Mouse (Mus musculus) hindbrain, embryonic 12.5 days (tissue): Measurements from ENCODE around the gene Henmt1. TPM values are rescaled to one million over a fixed set of nuclear protein-coding genes. Genes with fewer than 3 reads are reported as not detected.

Source experiments
- ATAC-seq: fragments of 200-750 bp; cut with Nextera tagmentation; 2 replicates; pipeline ENCODE4 v1.8.0; 2017; ENCODE audit warnings: moderate TSS enrichment; ENCODE audit not compliant: low FRiP score
- H3K27ac ChIP-seq: fragments of 300-500 bp; sonication (generic); 2 replicates; pipeline ENCODE4 v1.5.1; 2016; ENCODE audit warnings: mild to moderate bottlenecking
- H3K27me3 ChIP-seq: fragments of 300-500 bp; sonication (generic); 2 replicates; pipeline ENCODE4 v1.6.1; 2016; ENCODE audit warnings: mild to moderate bottlenecking
- H3K36me3 ChIP-seq: fragments of 300-500 bp; sonication (generic); 2 replicates; pipeline ENCODE4 v1.6.1; 2016; ENCODE audit warnings: mild to moderate bottlenecking
- H3K4me1 ChIP-seq: fragments of 300-500 bp; sonication (generic); 2 replicates; pipeline ENCODE4 v1.6.1; 2016
- H3K4me2 ChIP-seq: fragments of 300-500 bp; sonication (generic); replicated peaks from 2 replicates; pipeline ENCODE4 v1.6.1; 2016; ENCODE audit warnings: mild to moderate bottlenecking
- H3K4me3 ChIP-seq: fragments of 300-500 bp; sonication (generic); 2 replicates; pipeline ENCODE4 v1.5.1; 2016; ENCODE audit warnings: mild to moderate bottlenecking
- H3K9ac ChIP-seq: fragments of 300-500 bp; sonication (generic); 2 replicates; pipeline ENCODE4 v1.6.1; 2016; ENCODE audit warnings: mild to moderate bottlenecking, moderate library complexity
- H3K9me3 ChIP-seq: fragments of 300-500 bp; sonication (generic); replicated peaks from 2 replicates; pipeline ENCODE4 v1.6.1; 2016; ENCODE audit warnings: mild to moderate bottlenecking
- WGBS: fragments of 180-500 bp; shearing (Covaris S2); methylation state at CpG from one replicate; pipeline ENCODE4 v1.1.7; 2016; 5-methylcytosine and 5-hydroxymethylcytosine counted together
- polyA plus RNA-seq: library from polyadenylated mRNA; unstranded; fragments of >200 nt; fragmentation: Nextera tagmentation; extraction: Ambion mirVana; gene quantifications from 2 replicates; pipeline ENCODE4 v1.2.1, GENCODE M21; 2016

Gene Henmt1
- polyA plus RNA-seq, 1 experiment from 2014 or later = 1.4 TPM

DNA sequence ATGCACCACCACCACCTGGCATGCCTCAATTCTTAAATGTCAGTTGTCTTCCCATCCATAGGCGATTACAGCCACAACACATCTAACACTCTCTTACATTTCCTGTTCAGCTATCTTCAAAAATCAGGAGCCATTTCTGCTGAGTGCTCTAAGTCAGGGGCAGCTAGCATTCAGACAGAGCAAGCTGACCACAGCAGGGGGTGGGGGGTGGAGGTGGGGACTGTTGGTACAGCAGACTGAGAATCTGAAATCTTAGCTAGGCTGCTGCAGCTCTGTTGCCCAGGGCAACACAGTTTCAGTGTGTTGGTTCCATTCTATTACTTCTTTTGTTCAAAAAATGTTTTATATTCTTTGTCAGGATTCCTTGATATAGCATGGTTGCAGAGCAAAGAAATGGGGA, 46.9 kb downstream of the Henmt1 start:
- Histone ChIP-seq H3K4me3 (no peak overlapping the region), H3K27ac (peak overlapping the region; percentile 57; the same call in 1 of the 2 replicates), H3K4me2 (no peak overlapping the region), H3K36me3 (peaks cover 25% of the 10 kb centered on the region; the same call in 1 of the 2 replicates), H3K27me3 (no peaks in the 10 kb centered on the region), H3K4me1 (peaks cover 6% of the 10 kb centered on the region; the same call in 1 of the 2 replicates), H3K9me3 (no peaks in the 10 kb centered on the region), H3K9ac (no peak overlapping the region)
- WGBS = 97% methylated on average over 1 of the region's 1 CpGs
- peak; percentile 61; the same call in 1 of the 2 replicates for ATAC-seq

DNA sequence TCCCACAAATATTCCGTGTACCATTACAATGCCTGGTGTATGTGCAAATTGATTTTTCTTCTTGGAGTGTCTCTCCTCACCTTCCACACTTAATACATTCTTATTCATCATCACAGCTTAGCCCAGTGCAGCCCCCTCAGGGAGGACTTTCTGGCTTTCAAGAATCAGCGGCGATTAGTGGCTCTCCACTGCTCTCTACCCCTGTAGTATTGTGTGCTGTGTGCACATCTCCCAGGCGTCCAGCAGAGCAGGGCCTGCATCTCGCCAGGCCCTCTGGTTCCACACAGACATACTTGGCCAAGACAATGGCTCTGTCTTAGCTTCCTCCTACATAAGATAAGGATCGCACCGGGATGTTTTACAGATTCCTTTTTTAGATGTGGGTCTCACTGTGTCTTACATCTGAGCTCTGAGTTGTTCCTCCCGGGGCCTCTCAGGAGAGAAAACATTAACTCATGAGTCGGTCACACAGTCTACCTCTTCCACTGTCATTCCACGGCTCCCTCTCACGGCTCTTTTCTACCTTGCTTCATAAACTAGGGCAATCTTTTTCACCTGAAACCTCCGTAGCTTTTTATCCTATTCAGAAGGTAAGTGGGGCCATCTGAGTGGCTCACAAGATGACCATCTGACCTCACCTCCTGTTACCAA, 47.5 kb downstream of the Henmt1 start:
- no peaks in the 10 kb centered on the region for H3K9me3 ChIP-seq
- H3K27me3 ChIP-seq = no peaks in the 10 kb centered on the region
- H3K4me1 ChIP-seq = peaks cover 6% of the 10 kb centered on the region; the same call in 1 of the 2 replicates
- H3K36me3 ChIP-seq = peaks cover 28% of the 10 kb centered on the region; the same call in 1 of the 2 replicates
- no peak overlapping the region for H3K9ac ChIP-seq
- H3K27ac ChIP-seq = peak overlapping the region; percentile 57
- peak; percentile 67 for ATAC-seq
- H3K4me2 ChIP-seq = no peak overlapping the region
- WGBS = 66% methylated on average over 12 of the region's 12 CpGs
- H3K4me3 ChIP-seq = no peak overlapping the region

DNA sequence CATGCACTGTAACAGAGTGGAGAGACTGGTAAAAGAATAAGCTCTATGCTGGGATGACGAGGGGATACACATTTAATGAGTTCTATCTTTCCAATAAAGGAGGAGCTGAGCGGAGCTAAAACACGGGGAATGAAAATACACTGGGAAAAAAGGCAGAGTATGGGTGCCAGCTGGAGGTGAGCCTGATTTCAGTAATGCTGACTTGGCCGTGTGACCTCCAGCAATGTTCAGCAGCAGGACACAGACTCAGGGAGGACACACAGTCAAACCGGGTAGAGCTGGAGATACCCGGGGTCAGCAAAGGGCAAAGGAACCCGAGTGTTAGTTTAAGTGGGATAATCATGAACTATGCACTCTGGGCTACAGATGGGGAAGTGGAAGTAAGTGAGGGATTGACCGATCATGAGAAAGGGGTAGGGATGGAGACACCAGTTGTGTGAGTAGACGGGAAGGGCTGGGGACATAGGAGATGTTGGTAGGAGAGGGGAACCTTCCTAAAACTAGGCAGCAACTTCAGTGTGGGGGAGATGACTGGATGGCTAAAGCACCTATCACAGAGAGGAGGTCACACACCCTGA, 50.4 kb downstream of the Henmt1 start:
- ATAC-seq = no peak
- Histone ChIP-seq H3K4me2 (no peak overlapping the region), H3K4me3 (no peak overlapping the region), H3K9ac (no peak overlapping the region), H3K27ac (no peak overlapping the region), H3K9me3 (no peaks in the 10 kb centered on the region), H3K4me1 (peaks cover 6% of the 10 kb centered on the region; the same call in 1 of the 2 replicates), H3K27me3 (no peaks in the 10 kb centered on the region), H3K36me3 (peaks cover 27% of the 10 kb centered on the region; the same call in 1 of the 2 replicates)
- WGBS = 82% methylated on average over 9 of the region's 9 CpGs

DNA sequence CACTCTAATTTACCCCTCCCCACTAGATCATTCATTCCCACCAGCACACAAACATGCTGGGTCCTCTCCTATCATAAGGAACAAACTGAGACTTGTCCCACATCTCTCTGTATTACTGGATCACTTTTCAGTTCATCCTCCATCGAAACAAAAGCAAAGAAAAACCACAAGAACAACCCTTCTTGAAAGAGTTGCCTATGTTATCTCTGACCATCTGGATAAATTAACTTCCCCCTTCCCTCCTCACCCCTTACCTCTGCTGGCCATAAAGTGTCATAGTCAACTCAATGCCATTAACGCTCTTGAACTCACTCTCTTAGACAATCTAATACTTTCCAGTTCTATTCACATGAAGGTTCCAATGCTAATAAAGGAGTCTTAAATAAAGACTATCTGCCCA, 54.8 kb downstream of the Henmt1 start:
- Histone ChIP-seq H3K9me3 (no peaks in the 10 kb centered on the region), H3K27ac (no peak overlapping the region), H3K27me3 (no peaks in the 10 kb centered on the region), H3K9ac (no peak overlapping the region), H3K4me3 (no peak overlapping the region), H3K36me3 (peaks cover 25% of the 10 kb centered on the region; the same call in 1 of the 2 replicates), H3K4me2 (no peak overlapping the region), H3K4me1 (no peaks in the 10 kb centered on the region)
- 87% methylated on average over 2 of the region's 2 CpGs for WGBS
- ATAC-seq = no peak

DNA sequence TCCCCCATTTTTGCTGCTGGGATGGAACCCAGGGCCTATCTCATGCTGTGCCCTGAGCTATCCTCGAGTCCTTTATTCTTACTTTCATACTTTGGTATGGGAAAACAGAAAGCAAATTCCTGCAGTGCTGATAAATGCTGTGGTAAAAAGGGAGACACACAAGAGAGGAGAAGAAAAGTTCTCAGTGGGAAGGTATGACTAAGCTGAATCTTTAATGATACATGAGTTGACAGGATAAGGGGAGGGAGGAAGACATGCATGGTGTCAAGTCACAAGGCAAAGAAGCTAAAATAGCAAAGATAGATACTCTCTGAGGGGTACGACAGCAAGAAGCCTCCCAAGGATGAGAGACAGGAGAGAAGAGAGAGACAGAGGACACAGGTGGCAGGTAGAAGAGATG, 55.7 kb downstream of the Henmt1 start:
- WGBS = 86% methylated on average over 2 of the region's 2 CpGs
- Histone ChIP-seq H3K4me3 (no peak overlapping the region), H3K9ac (no peak overlapping the region), H3K4me1 (no peaks in the 10 kb centered on the region), H3K27ac (no peak overlapping the region), H3K9me3 (no peaks in the 10 kb centered on the region), H3K36me3 (peaks cover 19% of the 10 kb centered on the region; the same call in 1 of the 2 replicates), H3K4me2 (no peak overlapping the region), H3K27me3 (no peaks in the 10 kb centered on the region)
- ATAC-seq = no peak

DNA sequence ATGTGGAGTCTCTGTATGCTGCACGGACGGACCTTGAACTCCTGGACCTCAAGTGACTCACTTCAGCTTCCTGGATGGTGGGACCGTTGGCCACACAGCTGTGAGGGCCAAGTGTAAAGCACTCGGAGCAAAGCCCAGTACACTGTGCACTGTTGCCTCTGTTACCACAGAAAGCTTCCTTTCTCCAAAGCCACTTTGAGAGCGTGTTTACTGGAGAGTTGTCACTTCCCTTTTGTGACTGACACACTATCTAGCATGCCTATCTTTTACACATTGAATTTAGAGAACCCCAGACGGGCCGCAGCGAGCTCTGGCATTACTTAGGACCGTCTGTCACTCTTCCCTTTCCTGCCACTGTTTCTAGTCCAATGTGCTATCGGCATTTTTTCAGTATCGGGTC, 57.6 kb downstream of the Henmt1 start:
- no peaks in the 10 kb centered on the region for H3K9me3 ChIP-seq
- H3K4me3 ChIP-seq = no peak overlapping the region
- no peak for ATAC-seq
- H3K4me1 ChIP-seq = no peaks in the 10 kb centered on the region
- 86% methylated on average over 11 of the region's 11 CpGs for WGBS
- H3K36me3 ChIP-seq = peaks cover 11% of the 10 kb centered on the region
- no peak overlapping the region for H3K27ac ChIP-seq
- no peak overlapping the region for H3K9ac ChIP-seq
- no peaks in the 10 kb centered on the region for H3K27me3 ChIP-seq
- H3K4me2 ChIP-seq = no peak overlapping the region

DNA sequence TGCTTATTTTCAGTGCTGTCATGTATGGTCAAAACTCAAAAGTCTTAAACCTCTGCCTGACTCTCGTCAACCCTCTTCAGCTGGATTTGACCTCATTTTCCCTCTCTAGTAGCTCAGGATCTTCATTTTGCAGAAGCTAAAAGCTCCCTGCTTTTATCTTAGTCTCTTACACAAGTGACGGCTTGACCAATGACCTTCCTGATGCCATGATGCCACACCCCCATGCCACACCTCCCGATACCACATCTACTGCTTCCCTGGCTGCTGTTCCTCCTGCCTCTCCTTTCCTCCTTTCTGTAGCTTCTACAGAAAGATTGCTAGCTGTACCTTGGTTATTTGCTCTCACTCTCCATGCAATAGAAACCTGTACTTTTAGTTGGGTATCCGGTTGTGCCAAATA, 58.1 kb downstream of the Henmt1 start:
- Histone ChIP-seq H3K9ac (no peak overlapping the region), H3K4me1 (no peaks in the 10 kb centered on the region), H3K4me2 (no peak overlapping the region), H3K9me3 (no peaks in the 10 kb centered on the region), H3K36me3 (peaks cover 7% of the 10 kb centered on the region), H3K27ac (no peak overlapping the region), H3K27me3 (no peaks in the 10 kb centered on the region), H3K4me3 (no peak overlapping the region)
- 72% methylated on average over 4 of the region's 4 CpGs for WGBS
- no peak for ATAC-seq

DNA sequence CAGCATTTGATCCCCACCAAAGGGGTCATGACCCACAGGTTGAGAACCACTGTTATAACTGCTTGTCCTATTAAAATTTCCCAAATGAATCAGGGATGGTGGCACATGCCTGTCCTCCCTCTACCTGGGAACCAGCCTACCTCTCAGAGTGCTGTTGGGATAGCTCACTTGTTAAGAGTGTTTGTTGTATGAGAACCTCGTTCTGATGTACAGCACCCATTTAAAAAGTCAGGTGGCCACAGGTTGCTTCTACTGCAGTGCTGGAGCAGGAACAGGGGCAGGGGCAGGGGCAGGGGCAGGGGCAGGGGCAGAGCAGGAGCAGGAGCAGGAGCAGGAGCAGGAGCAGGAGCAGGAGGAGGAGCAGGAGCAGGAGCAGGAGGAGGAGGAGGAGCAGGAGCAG, 59.5 kb downstream of the Henmt1 start:
- no peak overlapping the region for H3K27ac ChIP-seq
- H3K4me2 ChIP-seq = no peak overlapping the region
- H3K9ac ChIP-seq = no peak overlapping the region
- H3K36me3 ChIP-seq = peaks cover 7% of the 10 kb centered on the region
- no peak for ATAC-seq
- H3K9me3 ChIP-seq = no peaks in the 10 kb centered on the region
- no peaks in the 10 kb centered on the region for H3K4me1 ChIP-seq
- no peak overlapping the region for H3K4me3 ChIP-seq
- WGBS = 75% methylated on average over 1 of the region's 1 CpGs
- H3K27me3 ChIP-seq = no peaks in the 10 kb centered on the region

DNA sequence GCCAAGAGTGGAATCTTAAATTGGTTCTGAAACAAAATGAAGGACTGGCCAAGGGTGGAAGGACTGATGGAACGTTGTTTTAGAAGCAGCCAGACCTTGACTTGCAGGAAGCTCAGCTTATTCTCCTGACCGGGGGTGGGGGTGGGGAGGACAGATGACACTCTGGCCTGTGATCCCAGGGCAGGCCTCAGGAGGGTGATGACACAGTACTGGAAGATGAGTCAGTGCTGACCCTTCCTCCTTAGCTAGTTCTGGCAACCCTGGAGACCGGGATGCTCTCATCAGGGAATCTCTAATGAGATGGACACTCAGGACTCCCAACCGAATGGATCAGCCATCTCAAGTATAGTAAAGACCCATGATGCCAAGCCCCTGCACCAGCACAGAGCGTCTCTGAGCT, 66.1 kb downstream of the Henmt1 start:
- Histone ChIP-seq H3K27me3 (no peaks in the 10 kb centered on the region), H3K4me1 (0 out of 2 replicates have a peak, but pooled peaks cover under 1% of the 10 kb centered on the region), H3K36me3 (peaks cover 7% of the 10 kb centered on the region), H3K9me3 (no peaks in the 10 kb centered on the region), H3K4me3 (no peak overlapping the region), H3K9ac (no peak overlapping the region), H3K4me2 (no peak overlapping the region), H3K27ac (no peak overlapping the region)
- no peak for ATAC-seq
- WGBS = 79% methylated on average over 5 of the region's 5 CpGs

DNA sequence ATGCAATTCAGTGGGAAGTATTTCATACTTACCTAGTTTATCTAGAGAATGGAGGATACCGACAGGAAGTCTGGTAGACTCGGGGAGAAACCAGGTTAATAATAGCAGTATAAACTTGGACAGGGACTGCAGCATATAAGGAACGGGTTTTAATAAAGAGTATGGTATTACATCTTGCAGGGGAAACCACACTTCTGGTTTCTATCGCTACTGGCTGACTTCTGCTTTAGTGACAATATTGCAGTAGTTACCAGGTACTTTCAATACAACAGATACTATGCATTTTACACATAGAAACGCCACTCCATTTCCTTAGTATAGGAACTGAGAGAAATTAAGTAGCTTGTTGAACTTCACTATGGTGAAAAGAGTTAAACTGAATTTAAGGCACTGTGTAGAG, 68.5 kb downstream of the Henmt1 start:
- H3K4me2 ChIP-seq = no peak overlapping the region
- H3K27me3 ChIP-seq = no peaks in the 10 kb centered on the region
- 94% methylated on average over 5 of the region's 5 CpGs for WGBS
- H3K9me3 ChIP-seq = no peaks in the 10 kb centered on the region
- H3K27ac ChIP-seq = no peak overlapping the region
- H3K36me3 ChIP-seq = no peaks in the 10 kb centered on the region
- no peak for ATAC-seq
- H3K9ac ChIP-seq = no peak overlapping the region
- 0 out of 2 replicates have a peak, but pooled peaks cover 2% of the 10 kb centered on the region for H3K4me1 ChIP-seq
- H3K4me3 ChIP-seq = no peak overlapping the region
